Mouse (Mus musculus) kidney, adult 11 months (tissue): ENCODE measurements around the gene Barx1.
A peak's percentile ranks its signal among the peaks of the same experiment; 100 is the strongest.

ENCODE experiments used
- DNase-seq: peaks from one replicate; pipeline ENCODE4 v3.0.0; 2022

Gene Barx1

DNA sequence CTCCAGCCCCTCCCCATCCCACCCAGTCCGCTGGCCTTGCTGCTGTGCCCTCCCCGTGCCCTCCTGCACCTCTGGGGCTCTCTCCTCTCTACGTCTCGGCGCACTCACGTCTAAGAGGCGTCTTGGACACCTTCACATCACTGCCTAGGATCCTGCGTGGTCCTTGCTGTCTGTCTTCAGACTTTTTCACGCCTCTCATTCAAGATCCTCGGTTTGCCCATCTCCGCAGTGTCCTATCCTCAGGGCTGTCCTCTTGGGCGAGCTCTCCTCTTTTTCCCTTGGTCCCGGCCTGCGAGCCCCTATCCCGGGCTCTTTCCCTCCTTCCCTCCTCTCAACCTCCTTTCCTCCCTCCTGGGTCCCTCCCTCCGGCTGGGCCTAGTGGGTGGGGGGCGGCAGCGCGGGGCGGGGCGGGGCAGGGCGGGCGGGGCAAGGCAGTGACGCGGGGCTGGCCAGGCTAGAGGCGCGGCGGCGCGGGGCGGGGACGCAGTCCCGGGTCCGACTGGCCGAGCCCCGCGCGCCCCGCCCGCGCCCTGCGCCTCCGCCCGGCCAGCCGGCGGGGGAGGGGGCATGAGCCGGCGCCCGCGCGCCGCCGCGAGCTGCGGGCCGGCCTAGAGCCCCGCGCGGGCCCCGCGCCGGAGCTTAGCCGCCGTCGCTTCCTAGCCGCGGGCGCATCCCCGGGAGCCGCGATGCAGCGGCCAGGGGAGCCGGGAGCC lies at the start of gene Barx1:
TSS of gene Barx1 (plus strand) at position 568 of the 713 bp plus-strand sequence.
- DNase-seq: no peak

DNA sequence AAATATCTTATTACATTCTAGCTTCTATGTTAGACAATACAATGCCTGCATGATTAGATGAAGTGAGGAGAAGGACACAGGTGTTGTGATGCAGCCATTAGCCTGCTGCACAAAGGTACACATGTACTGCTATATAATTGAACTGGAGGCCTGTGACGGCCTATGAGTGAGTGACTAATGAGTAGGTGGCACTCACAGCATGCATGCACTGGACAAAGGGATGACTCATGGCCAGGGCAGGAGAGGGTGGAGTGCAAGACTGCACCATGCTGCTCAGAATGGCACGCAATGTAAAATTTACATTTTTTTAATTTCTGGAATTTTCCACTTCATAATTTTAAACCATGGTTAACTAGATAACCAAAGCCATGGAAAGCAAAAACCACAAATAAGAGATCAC lies 48.3 kb upstream of the Barx1 start:
- DNase-seq: no peak

DNA sequence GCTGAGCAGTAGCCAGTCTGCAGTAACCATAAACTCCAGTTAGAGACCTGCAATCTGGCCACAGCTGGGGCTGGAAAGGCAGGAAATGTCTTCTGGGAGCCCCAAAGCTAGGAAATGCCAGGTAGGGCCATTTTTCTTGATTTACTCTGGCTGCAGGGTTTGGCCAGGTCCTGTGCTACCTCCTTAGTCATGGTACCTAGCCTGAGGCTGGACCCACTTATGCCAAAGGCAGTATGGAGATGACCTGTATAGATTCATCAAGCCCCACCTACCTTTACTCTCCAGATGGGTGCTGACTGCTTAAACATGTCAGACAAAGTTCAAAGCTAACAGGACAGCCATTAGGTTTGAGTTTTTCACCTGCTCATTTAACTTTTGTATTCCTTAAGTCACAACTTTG lies 45.0 kb upstream of the Barx1 start:
- peak; percentile 39 for DNase-seq

DNA sequence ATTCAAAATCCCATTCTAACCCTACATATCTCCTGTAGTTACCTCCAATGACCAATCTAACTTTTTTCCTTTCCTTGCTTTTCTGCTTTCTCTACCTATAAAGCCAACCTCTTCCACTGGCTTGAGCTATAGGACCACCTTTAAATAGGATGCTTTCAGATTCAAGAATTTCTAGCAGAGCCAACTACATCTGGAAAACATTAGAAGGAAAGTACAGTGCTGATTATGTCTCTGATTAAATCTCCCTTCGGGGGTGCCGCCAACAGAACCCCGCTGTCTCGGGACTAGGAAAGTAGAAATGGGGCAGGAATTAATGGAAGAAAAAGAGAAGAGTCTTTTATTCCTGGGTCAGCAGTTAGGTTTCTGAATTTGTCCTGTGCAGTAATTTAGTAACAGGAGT lies 43.9 kb upstream of the Barx1 start:
- DNase-seq: no peak

DNA sequence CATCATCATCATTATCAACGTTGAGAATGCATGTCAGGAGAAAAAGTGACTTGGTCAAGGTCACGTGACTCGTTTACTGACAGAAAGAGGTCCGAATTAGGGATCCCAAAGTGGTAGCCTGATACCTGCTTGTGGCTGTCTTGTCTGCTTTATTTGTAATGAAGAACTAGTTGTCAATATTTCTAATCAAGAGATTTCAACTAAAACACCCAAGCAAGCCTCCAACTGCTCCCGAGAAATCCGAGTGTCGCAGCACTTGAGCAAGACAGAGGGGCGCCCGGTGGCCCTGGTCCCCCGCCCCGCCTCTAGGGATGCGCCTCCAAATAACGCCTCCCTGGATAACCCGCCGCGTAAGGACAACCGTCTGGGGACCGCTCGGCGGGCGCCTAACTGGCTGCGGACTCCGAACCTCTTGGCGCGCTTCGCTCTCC lies 37.8 kb upstream of the Barx1 start:
- DNase-seq: no peak

DNA sequence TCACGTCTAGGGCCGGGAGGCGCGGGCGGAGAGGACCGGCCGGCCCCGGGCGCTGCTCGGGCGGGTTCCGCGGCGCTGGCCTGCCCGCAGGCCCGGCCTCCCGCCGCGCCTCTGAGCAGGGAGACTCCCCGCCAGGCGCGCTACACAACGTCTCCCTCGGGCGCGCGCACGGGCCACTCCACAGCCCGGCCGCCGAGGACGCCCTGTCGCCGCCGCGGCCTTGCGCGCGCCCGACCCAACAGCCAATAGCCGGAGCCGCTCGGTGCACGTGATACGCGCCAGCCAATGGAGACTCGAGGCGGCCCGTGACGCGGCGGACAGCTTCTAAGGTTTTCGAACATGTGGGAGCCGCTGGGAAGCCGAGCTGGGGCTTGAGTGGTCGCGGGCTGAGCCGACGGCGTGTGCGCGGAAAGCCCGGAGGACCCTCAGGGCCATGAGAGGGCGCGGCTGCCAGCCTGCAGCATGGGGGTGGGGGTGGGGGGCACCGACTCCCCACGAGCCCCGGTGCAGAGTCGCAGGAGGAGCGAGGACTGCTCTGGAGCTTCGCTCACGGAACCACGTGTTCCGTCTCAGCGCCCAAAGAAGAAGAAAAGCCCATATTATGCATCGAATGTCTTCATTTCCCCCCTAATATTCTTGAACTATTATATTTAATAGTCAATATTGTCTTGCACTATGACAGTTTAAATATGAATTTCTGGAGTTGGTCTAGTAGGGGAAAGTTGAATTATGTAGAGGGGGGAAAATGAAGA lies 37.2 kb upstream of the Barx1 start, which contains the start of gene Ptpdc1:
TSS of gene Ptpdc1 (minus strand) at position 232 of the 752 bp plus-strand sequence.
- DNase-seq: peak; percentile 97

DNA sequence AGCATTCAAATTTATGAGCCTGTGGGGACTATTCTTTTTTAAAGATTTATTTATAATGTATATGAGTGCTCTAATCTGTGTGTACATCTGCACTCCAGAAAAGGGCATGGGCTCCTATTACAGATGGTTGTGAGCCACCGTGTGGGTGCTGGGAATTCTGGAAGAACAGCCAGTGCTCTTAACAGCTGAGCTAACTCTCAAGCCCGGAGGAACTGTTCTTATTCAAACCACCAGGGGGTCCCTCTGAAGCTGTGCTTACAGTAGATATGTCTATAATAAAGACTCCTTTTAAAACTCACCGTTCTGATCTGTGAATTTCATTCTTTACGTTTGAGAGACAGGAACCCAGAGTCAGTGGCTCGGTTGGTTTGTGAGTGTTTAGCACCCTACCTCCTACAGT lies 31.1 kb upstream of the Barx1 start:
- DNase-seq: no peak

DNA sequence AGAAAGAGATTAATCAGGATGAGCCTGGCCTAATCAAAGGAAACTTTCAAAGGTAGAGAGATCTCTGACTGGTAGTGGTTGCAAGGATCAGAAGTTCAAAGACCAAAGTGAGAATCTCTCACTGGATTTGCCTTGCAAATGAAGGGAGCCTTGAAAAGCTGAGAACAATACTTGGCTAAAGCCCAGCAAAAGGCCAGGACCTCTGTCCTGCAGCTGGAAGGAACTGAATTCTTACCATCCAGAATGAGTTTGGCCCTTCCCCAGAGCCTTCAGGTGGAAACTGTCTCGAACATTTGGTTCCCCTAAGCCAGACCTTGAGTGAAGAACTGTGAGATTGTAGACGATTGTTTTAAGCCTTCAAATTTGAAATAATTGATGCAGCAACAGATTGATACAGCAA lies 25.1 kb upstream of the Barx1 start:
- DNase-seq: peak; percentile 50

DNA sequence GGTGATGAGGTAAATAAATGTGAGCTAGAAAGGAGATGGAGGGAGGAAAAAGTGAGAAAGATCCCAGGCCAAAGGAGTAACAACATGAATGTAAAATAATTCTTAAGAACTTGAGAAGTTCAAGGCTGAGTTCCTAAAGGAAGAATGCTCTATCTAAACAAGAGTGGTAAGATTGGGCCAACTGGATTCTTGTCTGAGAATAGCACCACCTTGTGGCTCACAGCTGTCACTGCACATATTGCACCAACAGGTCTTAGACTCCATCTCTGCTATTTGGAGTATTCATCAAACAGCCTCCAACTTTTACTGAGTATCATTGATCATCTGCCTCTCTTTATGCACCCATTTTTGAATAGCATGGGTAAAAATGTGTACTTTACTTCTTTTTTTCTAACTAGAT lies 23.2 kb upstream of the Barx1 start:
- peak; percentile 46 for DNase-seq

DNA sequence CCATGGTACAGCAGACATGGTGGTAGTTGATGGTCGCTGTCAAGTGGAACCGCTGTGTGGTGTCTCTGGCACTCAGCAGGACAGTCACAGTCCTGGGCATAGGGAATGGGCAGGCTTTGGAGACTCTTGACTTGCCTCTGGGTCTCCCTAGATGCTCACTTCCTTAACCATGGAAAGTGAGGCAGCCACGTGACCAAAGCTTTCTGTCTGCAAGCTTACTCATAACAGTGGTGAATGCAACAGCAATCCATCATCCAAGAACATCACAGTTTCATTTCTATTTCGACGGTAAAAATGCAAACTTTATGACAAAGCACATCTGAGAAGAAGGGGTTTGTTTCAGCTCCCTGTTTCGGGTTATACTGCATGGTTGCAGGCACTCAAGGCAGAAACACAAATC lies 19.7 kb upstream of the Barx1 start:
- DNase-seq: no peak

DNA sequence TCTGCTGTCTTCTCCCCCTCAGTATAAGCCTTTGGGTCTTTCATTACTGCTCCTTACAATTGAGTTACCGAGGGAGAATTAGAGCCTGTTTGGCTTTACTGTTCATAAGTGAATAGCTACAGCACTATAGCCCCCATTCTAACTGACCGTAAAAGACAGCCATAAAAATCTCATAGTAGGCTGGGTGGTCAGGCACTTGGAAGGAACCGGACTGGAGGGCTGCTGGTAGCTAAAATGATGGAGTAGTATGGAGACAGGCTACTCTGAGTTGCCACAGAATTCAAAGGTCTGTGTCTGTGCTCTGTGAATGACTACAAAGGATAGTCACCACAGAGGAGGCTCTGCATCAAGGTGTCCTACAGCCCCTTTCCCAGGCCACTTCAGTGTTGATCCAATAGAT lies 18.8 kb upstream of the Barx1 start:
- DNase-seq: no peak

DNA sequence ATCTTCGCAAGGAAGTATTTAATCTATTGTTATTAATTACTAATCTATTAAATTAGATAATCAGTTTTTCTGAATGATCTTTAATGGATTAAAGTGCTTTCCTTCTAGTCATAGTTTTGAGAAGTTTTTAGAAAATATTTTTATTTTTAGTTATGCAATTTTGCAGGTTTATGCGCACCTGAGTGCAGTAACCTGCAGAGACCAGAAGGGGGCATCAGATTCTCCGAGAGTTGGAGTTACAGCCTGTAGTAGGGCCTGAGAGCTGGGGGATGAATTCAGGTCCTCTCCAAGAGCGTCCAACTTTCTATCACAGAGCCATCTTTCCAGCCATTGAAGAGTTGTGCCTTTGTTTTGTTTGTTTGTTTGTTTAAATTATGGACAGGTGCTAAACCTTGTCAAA lies 16.1 kb upstream of the Barx1 start:
- DNase-seq: no peak

DNA sequence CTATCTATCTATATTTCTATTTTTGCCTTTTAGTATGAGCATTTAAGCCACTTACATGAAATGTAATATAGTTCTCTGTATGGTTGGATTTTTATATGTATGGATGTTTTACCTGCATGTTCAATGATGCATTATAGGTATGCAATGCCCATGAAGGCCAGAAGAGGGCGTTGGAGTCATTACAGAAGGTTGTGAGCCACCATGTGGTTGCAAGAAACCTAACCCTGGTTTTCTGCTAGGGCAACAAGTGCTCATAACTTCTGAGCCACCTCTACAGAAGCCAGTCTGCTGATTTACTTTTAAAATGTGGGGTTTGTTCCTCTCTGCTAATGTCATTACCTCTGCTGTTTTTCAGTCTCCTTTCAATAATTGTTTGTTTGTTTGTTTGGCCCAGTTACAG lies 12.2 kb upstream of the Barx1 start:
- no peak for DNase-seq

DNA sequence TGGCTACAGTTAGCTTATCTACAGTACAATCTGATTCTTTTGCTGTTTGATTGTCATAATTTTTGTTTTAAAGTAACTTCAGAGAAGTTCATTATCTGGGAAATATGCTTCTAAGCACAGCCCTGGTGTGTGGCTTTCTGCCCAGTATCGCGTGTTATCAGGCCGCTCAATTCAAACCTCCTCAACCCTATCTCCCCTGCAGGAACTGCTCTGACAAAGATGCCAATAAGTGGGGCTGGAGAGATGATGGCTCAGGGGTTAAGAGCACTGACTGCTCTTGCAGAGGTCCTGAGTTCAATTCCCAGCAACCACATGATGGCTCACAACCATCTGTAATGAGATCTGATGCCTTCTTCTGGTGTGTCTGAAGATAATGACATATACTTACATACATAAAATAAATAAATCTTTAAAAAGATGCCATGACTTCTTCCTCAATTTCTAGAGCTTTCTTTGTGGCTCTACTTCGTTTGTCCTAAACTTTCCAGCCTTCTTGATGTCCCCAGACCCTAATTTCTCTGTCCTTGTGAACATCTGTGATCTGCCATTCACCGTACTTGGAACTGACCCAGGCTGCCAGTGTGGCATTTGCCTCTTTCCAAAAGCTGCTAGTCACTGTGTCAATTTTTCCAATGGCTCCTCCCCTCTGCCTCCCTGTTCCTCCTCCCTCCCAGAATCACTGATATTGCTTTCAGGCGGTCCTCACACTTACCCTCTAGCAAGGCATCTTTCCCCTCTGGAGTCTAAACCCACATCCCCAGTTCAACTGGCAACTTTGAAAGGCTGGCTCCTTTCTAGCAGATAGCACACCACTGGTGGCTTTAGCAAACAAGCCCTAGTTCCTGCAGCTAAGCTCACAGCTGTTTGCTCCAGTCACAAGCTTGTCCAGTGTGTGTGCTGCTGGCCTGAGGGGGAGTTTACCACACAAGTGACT lies 11.4 kb upstream of the Barx1 start:
- DNase-seq: no peak

DNA sequence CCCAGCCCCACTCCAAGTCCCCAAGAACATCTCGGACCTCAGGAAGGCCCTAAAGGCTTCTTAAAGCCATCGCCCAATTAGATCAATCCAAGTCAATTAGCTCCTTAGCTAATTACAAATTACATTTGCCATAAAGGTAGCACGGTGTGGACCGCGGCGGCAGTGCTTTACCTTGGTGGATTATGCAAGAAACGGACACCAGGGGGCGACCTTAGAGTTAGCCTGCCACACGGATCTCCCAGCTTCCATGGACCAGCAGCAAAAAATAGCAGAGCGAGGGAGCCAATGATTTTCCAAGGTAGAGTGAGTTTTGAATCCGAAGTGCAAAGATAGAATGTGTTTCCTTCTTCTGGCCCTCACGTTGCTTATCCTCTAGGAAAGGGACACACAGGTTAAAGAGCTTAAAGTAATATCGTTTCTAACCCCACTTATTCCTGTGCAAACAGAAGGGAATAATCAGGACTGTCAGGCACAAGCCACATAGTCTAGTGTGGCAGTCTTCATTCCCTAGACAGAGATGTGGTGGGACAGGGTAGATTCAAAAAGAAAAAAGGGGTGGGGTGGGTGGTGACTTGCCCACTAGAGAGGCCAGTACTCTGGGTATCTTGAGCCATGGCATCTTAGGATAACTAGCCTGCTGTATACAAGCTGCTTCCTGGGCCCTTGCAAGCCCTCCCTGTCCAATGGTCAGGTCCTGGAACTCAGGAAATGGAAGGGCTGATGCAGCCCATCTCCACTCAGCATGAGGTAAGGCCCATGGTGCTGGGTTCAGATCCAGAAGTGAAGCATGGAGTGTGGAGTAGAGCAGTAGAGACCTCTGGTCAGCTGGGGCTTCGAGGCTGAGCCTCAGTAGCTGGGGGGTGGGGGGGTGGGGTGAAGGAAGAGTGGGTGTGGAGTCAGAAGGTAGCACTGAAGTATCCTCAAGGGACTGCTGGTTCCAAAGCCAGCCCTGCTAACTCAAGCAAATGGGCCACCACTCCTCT lies 8.7 kb upstream of the Barx1 start:
- peak; percentile 42 for DNase-seq

DNA sequence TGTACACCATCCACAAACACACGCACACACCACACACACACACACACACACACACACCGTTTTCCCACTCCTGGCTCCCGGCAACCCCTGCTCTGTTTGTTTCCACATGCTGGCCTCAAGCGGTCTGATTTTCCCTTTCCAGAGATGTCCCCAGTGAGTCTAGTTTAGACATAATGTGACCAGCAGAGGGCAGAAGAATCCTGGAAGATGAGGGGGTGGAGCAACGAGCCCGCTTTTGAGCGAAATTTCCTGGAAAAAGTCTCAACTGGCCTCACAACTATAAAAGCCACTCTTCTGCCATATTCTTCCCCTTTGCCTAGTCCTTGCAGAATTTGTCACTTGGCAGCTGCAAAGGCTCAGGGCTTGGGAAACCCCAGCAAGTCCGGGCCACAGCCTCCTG lies 7.2 kb upstream of the Barx1 start:
- DNase-seq: peak; percentile 28

DNA sequence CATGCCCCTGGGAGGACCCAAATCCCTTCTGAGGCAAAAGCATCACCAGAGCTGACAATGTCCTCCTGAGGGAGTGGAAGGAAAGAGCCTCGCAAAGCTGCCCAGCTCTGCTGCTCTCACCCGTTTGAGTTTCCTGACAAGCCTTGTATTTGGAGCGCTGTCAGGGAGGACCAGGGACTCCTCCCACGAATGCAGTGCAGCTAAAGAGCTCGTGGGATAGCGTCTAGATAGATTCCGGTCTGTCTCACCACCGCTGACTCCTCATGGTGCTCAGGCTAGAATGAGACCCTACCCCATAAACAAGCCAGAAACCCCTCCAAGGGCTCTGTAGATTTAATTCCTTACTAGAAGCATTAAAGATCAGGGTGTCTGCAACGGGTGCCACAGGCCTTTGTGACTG lies 5.0 kb upstream of the Barx1 start:
- no peak for DNase-seq

DNA sequence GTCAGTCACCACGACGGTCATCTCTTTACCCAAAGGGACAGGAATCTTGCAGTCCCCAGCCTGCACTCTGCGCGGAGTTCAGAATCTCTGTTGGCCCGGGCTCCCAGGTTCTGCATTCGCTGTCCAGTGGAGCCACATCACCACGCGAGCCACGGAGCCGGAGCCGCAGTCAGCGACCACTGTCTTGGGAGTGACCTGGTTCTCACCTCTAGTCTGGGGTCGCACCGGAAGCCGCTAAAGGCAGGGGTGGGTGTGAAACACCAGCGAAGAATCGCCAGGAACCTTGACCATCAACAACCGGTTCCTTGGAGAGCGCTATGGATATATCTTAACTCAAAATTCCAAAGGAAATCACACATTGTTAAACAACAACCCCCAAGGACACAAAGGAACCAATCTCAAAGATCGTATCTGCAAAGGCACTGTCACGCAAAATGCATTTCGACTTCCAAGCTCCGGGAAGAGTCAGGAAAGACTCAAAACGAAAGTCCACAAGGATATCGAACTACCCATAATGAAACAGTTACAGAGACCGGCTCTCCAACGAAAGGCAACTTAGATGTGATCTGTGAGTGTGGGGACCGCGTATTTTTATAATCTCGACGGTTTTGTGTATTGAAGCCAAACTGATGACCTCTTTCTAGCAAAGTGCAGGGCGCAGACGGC lies 4.1 kb upstream of the Barx1 start:
- no peak for DNase-seq

DNA sequence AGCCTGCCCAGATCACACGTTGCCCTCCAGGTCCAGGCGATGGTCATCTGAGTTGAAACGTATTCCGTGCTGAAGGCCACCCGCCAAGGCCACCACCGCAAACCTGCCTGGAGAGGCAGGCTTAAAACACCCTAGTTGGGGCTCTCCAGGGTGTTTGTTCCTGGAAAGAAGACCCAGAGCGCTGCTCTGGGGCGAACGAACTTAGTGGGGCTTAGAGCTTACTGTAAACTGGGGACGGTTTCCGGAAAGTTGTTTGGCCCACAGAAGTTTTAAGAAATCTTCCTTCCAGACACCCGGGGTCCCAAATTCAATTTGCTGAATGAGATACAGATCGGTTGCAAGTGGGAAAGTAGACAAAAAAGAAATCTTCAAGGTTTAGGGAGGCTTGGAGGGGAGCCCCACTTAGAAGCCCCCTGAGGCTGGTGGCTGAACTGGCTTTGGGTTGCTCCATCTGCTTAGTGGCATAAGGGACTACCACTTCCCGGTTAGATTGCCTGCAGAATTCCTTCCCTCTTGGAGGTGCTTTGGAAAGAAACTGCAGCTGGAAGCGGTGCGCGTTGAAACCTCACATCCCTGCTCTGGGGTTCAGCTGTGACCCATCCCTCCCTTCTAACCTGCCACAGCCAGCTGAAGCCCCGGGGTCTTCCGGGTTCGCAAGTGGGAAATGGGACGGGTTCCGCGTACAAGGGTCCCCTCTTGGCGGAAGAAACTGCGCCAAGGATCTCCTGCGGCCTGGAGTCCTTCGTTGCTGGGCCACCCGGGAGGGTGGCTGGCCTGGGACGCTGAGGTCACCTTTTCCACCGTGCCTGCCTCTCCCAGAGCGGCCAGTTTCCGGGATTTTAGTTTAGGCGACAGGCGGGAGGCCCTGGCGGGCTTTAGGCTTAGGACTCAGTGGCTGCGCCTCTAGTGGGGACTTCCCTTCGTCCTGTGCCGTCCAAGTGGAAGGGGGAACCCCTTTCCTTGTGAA lies 3.3 kb upstream of the Barx1 start:
- DNase-seq: no peak

DNA sequence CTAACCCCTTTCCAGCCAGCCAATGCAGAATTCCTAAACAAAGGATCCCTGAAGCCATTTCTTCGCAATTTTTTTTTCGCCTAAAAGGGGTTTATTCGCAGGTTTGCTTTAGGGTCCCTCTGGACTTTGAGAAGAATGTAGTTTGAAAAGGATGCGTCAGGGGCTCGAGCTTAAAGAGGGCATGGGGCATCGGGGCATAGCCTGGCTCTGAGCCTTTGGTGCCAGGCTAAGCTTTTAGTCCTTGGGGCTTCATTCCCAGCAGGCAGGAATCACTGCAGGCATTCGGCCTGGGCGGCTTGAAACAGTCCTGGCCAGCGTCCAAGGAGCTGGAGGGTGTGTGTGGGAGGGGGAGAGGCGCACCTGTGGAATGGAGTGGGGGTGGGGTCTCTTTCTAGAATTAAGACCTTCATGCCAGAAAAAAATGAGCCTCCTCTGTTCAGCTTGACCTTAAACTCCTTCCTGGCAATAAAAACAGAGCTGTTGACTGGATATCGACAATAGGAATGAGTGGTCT lies 2.5 kb upstream of the Barx1 start:
- no peak for DNase-seq
